Mouse (Mus musculus): ENCODE data around the gene Ranbp10.

Gene Ranbp10

DNA sequence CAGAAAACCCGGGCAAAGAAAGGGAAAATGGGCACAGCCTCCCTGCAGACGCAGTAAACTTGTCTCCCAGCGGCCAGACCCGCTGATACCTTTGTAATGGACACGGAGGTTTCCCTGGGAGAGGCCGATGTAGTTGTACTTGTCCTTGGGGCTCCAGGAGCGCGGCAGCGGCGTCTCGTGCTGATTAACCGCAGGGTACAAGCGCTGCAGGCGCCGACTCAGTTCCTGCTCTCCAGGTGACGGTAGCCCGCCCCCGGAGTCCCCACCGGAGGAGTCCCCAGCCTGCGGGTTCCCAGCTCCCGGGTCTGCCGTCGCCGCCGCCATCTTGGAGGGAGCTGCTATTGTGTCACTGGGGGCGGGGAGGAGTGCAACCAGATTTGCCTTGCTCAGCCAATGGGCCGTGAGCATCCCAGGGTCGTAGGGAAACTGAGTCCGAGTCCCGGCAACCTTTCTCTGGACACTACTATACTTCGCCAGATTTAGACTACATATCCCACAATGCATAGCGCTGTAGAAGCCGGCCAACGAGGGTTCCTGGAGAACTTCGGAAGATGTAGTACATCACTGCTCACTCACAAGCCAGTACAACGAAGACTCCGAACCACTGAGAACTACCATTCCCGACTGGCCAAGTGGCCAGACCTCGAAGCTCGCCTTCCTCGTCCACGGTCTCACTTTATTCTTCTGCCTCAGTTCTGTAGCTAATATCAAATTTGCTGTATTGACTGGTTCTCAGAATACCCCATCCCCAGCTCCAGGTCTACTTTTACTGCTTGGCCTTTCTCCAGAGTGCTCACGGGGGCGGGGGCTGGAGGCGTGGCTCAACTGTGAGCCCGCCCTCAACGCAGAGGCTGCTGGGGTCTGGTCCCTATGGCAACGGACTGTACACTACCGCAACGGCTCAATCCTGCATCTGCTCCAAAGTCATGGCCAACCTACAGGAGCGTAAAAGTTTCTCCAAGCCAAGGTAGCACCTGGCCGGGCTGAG is at the start of gene Ranbp10, which contains the start of gene Tsnaxip1:
Gene Ranbp10 (minus strand): TSS at position 490 of the 988 bp plus-strand sequence.
Gene Tsnaxip1 (plus strand): TSS at position 871 of the 988 bp plus-strand sequence.
- peak; percentile 99 for DNase-seq (ENCODE audit: low spot score)

- DNase-seq (ENCODE audit: low spot score): no peak
Observed at GRCm38 (mm10) chr8:105874301-105874700, 47.2 kb upstream of the Ranbp10 start.

- no peak for DNase-seq (ENCODE audit: low spot score)
Observed at GRCm38 (mm10) chr8:105866364-105867029, 39.3 kb upstream of the Ranbp10 start.

DNA sequence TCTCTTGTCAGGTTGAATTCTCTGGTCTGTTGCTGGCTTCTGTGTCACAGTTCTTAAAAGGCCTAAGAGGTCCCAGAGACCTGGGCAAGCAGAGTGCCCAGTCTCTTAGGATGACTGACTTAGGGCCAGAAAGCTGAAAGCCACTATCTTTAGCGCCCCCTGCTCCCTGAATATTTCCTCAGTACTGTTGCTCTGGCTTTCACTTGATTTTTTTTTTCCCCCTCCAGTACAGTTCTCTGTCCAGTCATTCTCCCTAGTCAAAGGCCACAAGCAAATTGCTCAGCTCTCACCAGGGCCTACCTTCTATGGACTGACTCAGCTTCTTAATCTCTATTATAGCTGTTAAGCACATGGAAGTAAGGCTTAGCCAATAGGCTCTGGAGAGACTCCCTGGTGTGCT is 34.8 kb upstream of the Ranbp10 start:
- peak; percentile 73 for DNase-seq (ENCODE audit: low spot score)

DNA sequence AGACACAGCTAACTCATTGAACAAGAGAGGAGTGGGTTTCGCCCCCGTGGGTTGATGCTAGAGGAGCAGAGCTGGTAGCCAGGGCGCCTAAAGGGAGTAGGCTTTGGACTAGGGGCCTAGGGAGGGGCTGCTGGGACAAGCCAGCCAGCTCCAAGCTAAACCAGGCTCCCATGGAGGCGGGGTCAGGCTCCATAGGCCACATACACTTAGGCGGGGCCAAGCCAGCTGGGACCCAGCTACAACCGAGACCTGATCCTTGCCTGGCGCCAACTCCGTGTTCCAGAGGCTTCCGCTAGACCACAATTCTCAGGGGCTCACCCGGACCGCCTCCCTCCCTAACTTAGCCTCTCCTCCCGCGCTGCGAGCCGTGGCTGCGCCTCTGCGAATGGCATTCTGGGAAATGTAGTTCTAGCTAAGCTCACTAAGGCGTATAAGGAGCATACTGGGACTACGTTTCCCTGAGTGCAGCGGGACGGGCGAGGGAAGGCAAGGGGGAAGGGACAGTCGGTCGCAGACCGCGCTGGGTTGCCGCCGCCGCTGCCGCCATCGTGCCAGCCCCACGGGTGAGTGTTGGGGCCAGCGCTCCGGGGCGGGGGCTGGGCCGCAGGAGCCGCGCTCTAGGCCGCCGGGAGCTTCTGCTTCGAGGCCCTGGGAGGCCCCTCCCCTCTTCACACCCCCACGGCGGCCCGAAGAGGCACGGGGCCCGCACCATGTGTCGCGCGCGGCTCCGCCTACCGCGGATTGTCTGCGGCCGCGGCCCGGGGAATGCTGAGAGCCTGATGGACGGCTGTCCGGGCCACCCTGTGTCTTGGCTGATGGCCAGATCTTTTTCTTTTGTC is 33.2 kb upstream of the Ranbp10 start, which contains the start of gene Nutf2:
Gene Nutf2 (plus strand): TSS at position 438 of the 839 bp plus-strand sequence.
- DNase-seq (ENCODE audit: low spot score): peak; percentile 100

DNA sequence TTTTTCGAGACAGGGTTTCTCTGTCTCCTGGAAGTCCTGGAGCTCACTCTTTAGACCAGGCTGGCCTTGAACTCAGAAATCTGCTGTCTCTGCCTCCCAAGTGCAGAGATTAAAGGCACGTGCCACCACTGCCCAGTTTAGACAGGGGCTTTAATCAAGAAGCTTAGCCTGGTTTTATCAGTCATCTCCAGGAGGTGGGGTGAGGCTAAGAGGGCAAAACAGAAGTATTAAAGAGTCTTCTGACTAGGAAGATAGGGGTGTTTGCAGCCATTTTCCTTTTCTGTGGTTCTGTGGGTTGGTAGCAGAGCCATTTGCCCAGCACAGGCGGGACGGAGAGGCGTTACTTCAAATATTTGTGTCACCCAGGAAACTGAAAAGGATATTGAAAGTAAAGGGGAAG is 32.2 kb upstream of the Ranbp10 start:
- DNase-seq (ENCODE audit: low spot score): peak; percentile 25

DNA sequence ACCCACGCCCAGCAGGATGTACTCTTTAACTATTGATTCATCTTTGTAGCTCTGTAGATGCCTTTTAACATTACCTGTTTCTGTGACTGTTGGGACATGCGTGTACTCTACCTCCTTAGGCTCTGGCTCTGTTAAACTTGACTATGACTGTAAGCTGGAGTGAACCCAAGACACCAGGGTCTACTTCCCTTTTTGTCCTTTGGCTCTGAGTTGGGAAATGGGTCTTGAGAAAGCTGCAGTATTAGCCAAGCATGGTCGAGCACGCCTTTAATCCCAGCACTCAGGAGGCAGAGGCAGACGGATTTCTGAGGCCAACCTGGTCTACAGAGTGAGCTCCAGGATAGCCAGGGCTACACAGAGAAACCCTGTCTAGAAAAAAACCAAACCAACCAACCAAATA is 31.3 kb upstream of the Ranbp10 start:
- no peak for DNase-seq (ENCODE audit: low spot score)

GRCm38 (mm10) chr8:105856168-105856835 is 29.2 kb upstream of the Ranbp10 start:
- no peak for DNase-seq (ENCODE audit: low spot score)

- DNase-seq (ENCODE audit: low spot score): peak; percentile 70
Observed at GRCm38 (mm10) chr8:105855248-105856167, 28.4 kb upstream of the Ranbp10 start.

GRCm38 (mm10) chr8:105854715-105855216 is 27.6 kb upstream of the Ranbp10 start, which contains the start of gene Thap11:
TSS of gene Thap11 (plus strand) at chr8:105855132.
- DNase-seq (ENCODE audit: low spot score): peak; percentile 95

GRCm38 (mm10) chr8:105854303-105854702 is 27.2 kb upstream of the Ranbp10 start:
- no peak for DNase-seq (ENCODE audit: low spot score)

DNA sequence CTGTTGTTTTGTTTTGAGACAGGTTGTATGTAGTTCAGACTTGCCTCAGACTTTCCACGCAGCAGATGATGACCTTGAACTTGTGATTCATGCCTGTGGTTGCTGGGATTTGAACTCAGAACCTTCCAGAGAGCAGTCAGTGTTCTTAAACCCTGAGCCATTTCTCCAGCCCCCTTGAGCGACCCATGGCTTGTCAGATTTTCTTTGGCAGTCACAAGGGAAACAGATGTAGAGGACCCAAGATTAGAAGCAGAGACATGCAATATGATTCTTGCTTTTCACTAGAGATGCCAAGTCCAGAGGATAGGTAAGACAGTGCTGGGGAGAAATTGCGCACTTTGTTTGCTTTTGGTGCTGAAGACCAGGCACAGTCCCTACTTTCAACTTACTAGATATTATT is 26.0 kb upstream of the Ranbp10 start, which contains the start of gene Cenpt:
Gene Cenpt (minus strand): TSS at position 101 of the 400 bp plus-strand sequence.
- no peak for DNase-seq (ENCODE audit: low spot score)

GRCm38 (mm10) chr8:105852146-105852729 is 25.1 kb upstream of the Ranbp10 start:
- no peak for DNase-seq (ENCODE audit: low spot score)

- peak; percentile 96 for DNase-seq (ENCODE audit: low spot score)
Observed at GRCm38 (mm10) chr8:105851651-105852143, 24.5 kb upstream of the Ranbp10 start.

DNA sequence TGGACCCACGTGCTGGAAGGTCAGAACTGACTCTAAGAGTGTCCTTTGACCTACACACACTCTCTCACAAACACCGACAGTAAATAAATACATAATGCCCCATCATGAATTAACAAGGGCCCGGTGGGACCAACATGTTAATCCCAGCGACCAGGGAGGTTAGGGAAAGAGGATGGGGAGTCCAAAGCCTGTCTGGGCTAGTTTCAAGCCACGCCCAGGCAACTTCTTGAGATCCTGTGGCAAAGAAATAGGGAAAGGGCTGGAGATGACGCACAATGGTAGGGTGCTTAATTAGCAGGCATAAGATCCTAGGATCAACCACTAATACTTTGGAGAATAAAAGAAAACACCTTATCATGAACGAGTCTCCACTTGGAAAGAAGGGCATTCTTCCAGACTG is 23.5 kb upstream of the Ranbp10 start:
- DNase-seq (ENCODE audit: low spot score): no peak

DNA sequence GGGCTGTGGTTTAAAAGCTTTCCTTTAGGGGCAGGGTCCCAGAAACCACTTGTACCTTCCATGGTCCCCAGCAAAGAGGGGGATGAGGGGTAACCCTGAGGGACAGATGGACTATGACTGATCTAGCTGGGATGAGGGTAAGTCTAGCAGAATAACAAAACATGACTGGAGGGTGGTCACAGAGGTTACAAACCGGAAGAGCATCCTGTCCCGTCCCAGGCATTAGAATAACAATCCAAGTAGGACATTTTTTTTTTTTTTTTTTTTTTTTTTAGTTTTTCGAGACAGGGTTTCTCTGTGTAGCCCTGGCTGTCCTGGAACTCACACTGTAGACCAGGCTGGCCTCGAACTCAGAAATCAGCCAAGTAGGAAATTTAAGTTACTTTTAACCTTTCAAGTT is 22.9 kb upstream of the Ranbp10 start:
- DNase-seq (ENCODE audit: low spot score): no peak

DNA sequence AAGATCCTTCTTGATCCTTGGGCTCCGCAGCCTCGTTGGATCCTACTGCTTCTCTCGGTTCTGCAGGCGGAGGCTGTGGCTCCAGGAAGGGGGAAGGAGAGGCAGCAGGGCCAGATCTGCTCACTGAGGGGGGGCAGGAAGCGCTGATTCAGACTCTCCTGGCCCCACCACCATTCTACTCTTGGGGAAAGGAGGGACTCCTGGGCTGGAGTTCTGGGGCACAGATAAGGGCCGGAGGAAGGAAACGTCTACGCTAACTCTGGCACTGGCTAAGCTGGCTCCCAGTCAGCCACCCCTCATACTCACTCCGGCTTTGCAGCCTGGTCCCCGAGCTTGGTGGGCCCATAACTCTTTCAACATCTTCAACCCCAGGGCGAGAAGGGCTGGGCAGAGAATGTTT is 19.5 kb upstream of the Ranbp10 start:
- DNase-seq (ENCODE audit: low spot score): no peak

- DNase-seq (ENCODE audit: low spot score): no peak
Observed at GRCm38 (mm10) chr8:105839209-105839608, 12.1 kb upstream of the Ranbp10 start.

DNA sequence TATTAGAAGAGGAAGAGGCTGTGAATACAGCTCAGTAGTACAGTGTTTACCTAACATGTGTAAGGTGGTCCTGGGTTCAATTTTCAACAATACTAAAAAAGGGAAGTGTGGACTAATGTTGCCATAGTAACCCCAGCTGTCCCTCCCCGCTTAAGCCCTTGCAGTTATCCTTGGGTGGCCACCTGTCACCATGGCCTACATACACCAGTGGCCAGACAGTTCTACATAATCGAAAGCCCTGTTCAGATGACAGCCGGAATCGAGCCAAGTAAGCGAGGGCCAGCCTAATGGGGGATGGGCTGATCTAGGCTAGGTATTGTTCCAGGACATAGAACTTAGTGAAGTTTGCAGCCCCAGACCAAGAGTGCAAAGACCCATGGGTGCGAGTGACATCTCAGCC is 9.8 kb upstream of the Ranbp10 start:
- no peak for DNase-seq (ENCODE audit: low spot score)

All from MN1 (cell line).